Mouse (Mus musculus) frontal cortex, adult 2 months (tissue): ENCODE measurements around the gene Prmt1. TPM values are rescaled to one million over a fixed set of nuclear protein-coding genes. Genes with fewer than 3 reads are reported as not detected.

Experiments used
- DNase-seq, 2 experiments: peaks; one replicate each; pipeline ENCODE4 v3.0.0; 2022; ENCODE audit warnings: low spot score in 1 of 2; ENCODE audit errors: extremely low spot score in 1 of 2
- polyA plus RNA-seq: library from polyadenylated mRNA; depleted of rRNA; stranded (reverse); fragments of >200 nt; gene quantifications from 2 replicates; pipeline ENCODE4 v1.2.3, GENCODE M21; 2012

Gene Prmt1
- polyA plus RNA-seq, 1 experiment = 232 TPM

DNA sequence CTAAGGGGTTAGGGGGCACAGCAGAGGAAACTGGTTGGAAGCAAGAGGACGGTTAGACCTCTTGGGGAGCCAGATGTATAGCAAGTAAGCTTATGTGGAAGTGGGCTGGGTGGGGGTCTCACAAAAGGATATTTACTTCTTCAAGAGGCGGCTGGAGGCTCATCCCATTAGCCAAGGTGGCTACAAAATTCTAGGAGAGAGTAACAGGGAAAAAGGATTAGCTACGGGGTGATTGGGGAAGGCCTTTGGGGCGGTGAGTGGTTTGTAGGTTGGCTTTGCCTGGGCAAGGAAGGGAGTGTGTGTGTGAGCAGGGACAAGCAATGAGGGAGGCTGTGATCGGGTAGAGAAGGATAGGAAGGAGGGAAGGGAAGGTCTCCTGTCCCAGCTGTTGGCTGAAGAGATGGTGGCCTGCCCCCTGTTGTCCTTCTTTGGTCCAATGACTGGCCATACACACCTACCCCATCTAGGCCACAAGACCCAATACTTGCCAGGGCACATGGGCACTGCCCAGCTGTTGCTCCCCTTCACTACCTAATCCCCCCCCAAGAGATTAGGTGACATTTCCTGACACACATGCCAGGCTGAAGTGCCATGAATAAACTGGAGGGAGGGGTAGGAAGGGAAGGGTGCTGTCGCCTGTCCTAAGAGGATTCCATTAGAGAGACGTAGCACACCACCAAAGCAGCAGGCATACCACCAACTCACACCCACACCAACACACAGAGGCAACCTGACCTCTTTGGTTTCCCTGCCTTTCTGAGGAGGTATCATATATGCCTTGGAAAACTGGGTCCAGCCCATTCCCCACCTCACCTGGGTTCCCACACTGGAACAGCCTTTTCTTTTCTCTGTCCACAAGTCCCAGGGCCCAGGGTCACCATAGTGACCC lies 2.2 kb downstream of the Prmt1 start:
- DNase-seq = no peak

DNA sequence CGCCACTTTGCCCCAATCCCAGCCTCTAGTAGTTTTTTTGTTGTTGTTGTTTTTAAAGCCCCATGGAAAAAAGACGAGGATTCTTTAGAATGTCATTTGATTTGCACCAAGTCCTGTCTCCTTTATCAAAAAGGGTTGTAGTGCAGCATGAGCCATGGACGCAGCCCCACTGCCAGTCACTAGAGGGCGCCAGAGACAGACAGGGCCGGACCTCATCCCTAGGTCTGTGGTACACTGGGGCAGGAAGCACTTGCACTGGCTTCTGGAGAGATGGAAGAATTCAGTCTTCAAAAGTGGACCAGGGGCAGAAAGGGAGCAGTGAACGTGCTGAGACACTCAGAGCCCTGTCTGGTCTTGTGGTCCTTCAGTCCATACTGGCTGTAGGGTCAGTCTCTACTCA lies 3.3 kb downstream of the Prmt1 start:
- DNase-seq = peak in 1 of 2 experiments; percentile 92

DNA sequence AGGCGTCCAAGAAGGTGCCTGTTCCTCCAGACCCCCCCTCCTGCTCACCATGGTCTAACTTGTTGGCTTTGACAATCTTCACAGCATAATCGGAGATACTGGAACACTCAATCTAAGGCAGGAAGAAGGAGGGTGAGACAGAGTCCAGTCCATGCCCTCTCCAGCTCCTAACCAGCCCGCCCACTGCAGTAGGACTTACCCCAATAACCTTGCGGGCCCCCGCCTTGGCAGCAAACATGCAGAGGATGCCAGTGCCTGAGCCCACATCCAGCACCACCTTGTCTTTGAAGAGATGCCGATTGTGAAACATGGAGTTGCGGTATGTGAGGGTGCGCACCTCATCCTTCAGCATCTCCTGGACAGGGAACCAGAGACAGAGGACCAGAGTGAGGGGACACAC lies 4.8 kb downstream of the Prmt1 start:
- DNase-seq = no peak

DNA sequence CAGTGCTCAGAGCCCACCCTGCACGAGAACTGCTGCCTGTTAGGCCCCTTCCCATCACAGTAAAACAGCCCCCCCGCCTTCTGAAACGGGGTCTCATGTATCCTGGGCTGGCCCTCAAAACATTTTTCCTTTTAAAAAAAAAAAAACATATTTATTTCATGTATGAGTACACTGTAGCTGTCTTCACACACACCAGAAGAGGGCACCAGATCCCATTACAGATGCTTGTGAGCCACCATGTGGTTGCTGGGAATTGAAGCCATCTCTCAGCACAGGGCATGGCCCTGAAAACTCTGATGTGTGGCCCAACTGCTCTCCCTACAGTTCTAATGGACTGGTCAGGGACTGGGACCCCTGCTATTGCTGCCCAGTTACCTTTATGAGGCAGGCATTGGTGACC lies 8.1 kb downstream of the Prmt1 start:
- DNase-seq = no peak

DNA sequence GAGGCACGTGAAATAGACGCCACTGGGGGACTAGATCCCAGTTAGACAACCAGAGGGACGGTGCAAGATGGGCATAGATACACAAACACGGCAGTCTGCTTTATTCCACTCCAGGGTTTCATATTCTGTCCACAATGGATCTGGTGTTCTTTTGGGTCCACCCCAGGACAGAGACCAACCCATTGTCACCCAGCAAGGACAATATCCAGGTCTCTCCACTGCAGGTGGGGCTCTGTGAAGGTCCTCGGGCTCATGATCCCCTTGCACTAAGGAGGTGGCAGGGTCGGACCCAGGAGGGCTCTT lies 11.3 kb downstream of the Prmt1 start:
- no peak for DNase-seq

DNA sequence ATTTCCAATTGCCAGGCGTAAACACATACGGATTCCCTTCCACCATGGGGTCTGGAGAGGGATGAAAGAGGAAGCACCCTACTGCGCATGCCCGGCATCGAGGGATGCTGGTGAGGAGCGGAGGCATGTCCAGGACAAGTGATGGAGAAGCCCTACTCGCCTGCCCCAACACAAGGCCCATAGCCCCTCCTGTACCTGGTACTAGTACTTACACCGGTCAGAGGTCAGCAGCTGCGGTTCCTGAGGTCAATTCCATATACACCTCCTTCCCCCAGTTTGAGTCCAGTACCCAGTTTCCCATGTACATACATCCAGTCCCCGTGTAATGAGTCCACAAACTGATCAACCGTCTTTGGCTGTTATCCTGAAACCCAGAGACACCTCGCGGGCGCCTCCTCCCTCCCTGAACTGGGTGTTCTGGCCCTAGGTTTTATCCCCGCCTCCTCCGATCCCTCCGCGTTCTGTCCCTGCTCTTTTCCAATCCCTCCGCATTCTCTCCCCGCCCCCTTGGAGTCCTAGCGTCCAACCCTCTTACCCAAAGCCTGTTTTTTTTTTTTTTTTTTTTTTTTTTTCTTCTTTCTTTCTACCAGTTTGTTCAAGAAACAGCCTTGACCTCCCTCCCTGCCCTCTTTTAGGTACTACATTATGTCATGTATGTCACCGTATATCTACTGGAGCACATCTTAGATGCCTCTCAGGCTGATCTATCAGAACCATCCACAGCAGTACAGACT lies 11.8 kb downstream of the Prmt1 start, which contains the start of gene Cpt1c:
Gene Cpt1c, minus strand, starts transcription at position 469 of the 734 bp plus-strand sequence.
- peak; percentile 81 to 92 for DNase-seq

DNA sequence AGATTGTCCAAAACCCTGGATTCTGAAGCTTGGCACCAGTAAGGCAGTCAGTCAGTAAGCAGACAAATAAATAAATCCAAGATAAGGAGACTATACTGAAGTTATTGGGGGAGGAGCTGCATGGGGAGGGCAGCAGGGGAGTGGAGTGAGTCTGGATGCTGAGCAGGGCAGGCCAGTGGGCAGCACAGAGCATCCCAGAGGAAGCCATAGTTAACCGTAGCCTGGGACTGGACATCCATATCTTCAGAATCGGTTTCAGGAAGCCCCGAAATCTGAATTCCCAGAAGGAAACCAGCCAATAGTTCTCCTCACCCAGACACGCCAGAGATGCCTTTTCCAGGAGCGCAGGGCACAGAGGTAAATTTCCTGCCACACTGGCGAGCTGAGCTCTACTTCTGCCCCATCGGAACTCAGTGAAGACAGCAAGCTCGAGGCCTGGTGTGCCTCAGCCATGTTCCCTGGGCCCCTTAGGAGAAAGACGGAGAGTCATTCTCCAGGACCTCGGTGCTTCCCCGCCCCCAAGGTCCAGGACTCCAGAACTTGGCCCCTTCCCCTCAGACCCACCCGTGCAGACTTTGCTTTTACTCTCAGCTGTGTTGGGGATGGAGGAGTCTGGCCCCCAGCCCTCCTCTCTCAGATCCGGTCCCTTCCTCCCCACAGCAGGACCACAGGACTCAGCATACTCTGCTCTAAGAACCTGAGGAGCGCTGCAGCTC lies 12.8 kb downstream of the Prmt1 start:
- no peak for DNase-seq

DNA sequence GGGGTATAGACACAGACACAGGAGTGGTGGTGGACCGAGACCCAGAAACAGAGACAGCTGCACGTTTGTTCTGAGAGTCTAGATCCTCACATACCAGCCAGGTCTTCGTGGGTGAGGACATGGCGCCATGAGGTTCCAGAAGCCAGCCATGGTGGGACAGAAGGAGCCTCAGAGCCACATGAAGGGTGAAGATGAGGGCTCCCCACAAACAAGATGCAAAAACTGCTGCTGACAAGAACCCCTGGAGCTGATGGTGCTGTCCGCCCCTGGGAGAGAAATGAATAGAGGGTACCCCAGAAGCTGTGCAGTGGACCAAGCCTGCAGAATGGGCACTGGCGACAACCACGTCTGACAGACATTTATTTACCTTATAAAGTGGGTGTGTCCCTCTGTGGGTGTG lies 15.2 kb downstream of the Prmt1 start:
- DNase-seq = no peak

DNA sequence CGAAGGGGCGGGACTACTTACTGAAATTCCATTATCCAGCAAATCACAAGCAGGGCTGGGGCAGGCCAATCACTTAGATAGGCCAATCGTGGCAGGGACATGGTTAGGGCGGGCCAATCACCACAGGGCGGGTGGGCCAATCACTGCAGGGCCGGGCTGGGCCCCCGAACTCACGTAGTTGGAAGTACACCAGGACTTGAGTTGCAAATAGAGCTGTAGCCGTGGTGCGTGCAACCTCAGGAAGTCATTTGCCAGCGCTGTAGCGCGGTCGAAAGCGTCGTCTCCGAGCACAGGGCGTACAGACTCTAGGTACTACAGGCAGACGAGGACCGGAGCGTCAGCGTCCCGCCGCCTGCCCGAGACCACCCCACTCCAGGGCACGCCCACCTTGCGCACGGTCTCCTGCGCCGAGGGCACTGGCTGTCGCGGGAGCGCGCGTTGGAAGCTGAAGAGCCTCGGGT lies 16.1 kb downstream of the Prmt1 start:
- DNase-seq = peak; percentile 81 to 88

DNA sequence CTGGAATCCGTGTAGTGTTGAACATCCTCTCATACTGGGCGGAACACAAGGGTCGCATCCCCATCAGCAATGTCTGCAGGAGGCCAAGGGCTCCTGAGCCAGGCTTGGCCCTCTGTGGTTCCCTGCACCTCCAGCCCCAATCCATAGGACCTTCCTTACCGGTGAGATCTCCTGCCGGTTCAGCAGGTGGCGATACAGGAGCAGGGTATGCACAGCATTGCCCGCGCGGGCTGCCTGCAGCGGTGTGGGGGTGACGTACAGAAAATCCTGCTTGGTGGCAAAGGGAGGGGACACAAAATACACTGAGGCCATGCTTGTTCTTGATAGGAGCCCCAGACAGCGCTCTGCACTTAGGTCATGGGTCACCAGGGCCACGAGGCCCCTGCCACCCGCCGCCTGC lies 19.7 kb downstream of the Prmt1 start:
- no peak for DNase-seq

DNA sequence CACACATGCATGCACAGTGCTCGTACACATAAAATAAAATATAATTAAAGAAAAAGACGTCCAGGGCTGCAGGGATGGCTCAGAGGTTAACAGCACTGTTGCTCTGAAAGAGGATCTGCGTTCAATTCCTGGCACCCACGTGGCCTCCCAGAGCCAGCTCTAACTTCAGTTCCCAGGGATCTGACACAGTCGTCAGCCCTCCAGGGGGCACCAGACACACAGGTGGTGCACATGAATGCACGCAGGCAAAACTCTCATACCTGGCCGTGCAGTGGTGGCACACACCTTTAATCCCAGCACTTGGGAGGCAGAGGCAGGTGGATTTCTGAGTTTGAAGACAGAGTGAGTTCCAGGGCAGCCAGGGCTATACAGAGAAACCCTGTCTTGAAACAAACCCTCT lies 20.4 kb downstream of the Prmt1 start:
- no peak for DNase-seq

DNA sequence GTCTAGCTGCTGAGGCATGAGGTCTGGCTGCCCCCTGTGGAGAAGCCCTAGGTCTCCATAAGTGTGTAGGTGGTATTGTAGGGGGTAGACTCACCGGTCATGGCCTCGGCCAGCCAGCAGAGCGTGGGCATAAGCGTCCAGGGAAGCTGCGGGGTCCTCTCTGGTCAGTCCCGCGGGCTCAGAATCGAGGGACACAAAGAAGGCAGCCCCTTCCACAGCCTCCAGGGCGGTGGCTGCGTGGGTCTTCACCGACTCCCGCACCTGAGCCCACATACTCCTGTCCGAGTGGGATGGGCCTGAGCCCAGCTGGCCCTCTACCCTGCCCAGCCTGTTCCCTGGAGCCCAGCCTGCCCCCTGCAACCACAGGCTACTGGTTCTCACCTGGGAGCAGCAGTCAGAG lies 21.4 kb downstream of the Prmt1 start:
- no peak for DNase-seq

DNA sequence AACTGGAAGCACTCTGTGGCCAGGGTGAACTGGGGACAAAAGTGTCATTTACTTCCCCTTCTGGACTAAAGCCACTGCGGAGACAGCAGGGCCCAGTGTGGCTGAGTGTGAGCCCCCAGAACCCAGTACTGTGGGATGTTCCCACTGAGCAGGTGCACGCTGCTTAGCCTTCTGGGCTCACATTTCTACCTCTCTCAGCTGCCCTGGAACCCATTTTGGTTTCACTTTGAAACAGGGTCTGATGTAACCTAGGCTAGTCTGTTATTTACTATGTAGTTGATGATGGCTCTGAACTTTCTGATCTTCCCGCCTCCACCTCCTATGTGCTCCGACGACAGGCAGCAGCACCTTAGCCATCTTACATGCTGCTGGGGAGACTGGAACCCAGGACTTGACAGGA lies 23.5 kb downstream of the Prmt1 start:
- no peak for DNase-seq

DNA sequence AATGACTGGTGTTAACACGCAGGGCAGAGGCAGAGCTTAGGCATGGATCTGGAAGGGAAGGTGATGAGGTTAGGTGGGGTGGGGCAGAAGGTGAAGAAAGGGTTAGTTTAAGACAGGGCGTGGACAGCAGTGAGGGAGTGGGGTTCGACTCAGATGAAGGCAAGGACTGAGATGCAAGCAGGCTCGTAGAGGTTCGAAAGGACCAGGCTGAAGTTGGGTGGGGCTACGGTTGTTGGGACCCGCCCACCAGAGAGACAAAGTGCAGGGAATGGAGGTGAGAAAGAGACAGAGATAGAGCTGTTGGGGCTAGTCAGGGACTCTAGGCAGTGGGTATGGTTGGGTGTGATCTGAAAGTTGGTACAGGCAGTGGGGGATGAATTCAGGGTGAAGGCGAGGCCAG lies 24.0 kb downstream of the Prmt1 start:
- no peak for DNase-seq

DNA sequence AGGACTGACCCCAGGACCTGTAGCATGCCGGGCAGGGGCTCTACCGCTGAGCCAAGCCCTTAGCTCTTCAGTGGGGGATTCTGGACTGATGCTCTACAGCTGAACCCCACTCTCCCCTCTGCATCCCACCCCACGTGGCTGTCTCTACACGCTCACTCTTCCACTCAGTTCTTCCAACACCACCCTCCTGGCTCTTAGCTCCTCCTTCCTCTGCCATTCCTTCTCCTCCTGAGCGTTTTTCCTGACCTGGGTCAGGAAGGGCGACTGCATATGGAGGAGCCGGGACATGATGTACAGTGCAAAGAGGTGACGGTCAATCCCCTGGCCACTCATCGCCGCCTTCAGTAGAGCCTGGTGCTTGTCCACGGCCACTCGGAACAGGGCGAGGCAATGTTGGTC lies 25.9 kb downstream of the Prmt1 start:
- DNase-seq = no peak

DNA sequence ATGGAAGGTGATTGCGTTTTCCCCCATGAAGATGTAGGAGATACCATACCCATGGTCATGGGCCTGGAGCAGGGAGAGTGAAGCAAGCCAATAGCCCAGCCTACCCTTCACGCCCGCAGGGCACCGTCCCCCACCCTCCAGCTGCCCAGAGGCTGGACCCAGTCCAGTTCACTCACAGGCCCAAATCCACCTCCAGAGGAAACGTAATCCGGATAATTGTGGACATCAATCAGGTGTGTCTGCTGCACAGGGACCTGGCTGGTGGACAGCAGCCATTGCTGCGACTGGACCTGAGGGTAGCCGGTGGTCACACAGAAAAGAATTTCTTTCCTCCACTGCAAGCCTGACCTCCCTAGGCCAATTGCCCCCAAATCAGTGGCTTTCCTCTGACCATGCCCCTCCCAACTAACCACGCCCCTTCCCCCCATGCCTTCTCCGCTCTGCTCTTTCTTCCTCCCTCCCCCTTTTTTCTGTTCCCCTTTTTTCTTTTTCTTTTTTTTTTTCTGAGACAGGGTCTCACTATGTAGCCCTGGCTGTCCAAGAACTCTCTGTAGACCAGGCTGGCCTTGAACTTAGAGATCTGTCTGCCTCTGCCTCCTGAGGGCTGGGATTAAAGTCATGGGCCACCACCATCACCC lies 26.4 kb downstream of the Prmt1 start:
- DNase-seq = no peak

DNA sequence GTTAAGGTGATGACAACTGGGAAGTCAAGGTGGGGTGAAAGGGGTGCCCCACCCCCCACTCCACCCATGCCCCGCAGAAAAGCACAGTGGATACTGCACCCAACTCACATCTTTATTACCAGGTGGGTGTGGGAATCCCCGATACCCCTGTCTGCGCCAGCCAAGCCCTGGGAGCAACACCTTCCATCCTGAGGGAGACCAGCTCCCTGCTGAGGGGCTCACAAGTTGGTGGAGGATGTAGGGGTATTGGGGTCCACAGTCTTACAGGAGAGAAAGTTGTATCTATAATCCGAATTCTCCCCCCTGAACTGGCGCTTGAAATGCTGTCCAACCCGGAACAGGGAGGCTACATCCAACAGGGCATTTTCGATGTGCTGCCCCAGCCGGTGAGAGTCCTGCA lies 27.1 kb downstream of the Prmt1 start:
- no peak for DNase-seq

DNA sequence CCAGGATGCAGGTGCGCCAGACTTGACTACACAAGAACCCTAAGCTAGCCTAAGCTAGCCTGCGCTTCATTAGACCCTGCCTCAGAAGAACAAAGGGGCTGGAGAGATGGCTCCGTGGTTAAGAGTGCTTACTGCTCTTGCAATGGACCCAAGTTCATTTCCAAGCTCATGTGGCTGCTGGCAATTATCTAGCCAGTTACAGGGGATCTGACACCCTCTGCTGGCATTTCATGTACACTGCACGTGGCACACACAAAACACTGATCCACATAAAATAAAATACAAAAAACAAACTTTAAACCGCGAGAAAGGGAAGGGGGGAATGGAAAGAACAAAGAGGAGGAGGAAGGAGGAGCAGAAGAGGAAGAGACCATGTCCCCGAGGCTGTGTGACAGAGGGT lies 28.2 kb downstream of the Prmt1 start:
- DNase-seq = peak in 1 of 2 experiments; percentile 61

DNA sequence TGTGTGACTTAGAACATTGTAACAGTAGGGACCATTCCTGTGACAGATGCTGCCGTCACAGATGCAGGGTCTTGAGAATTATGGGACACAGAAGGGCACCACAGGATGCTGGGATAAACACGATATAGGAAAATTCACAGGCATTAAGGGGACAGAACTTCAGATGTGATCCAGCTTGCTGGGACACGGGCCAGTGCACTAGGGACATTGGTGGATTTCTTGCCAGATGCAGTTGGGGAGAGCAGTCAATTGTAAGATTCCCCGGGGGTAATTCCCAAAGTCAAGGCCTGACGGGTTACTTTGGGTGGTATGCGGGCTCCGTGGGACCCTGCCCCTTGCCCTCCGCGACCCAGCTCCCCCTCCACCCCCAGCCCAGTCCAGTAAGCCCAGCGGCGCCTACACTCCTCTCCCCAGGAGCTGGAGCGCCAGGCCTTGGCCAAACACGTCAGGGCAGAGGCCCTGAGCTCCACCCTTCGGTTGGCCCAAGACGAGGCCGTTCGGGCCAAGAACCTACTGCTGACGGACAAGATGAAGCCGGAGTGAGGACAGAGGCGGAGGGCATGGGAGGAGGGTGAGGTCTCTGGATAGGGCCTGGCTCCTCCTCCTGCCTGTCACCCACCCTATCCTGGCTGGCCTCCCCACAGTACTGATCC lies 29.1 kb downstream of the Prmt1 start:
- DNase-seq = no peak

DNA sequence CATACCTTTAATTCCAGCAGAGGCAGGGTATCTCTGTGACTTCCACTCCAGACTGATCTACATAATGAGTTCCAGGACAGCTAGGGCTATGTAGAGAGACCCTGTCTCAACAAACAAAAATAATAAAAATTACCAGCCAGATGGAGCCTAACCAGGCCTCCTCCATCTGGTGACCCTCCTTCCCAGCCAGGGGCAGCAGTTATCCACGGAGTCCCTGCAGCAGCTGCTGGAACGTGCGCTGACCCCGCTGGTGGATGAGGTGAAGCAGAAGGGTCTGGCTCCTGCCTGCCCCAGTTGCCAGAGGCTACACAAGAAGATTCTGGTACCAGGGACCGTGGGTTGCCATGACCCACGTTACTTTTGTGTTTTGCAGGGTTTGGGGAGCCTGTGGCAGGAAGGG lies 30.1 kb downstream of the Prmt1 start:
- no peak for DNase-seq
